Mouse (Mus musculus) liver, embryonic 14.5 days (tissue): ENCODE results near the gene Mrpl33.

ENCODE experiments used
- CTCF ChIP-seq: IDR thresholded peaks from 2 replicates; pipeline ENCODE4 v1.5.1; 2016; ENCODE audit warnings: antibody characterized with exemption, low read depth, control low read depth
- EP300 ChIP-seq: IDR thresholded peaks from 2 replicates; pipeline ENCODE4 v1.6.1; 2016; ENCODE audit warnings: antibody characterized with exemption, low read depth

DNA sequence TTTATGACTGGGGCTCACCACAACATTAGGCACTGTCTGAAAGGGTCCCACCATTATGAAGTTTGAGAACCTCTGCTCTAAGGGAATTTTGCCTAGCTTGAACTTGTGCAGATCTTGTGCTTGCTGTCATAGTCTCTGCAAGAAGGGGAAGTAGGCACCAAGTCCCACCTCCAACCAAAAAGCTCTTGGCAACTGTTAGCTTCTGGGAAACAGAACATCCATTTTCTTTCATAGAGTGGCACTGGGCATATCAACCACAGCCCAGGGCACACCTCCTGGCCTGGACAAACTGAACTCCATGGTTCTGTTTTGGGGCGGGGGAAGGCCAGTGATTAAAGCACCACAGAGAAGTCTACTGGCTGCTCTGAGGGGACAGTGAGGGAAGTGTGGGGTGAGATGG is 14.5 kb downstream of the Mrpl33 start:
- no peak for TF ChIP-seq CTCF
- no peak for TF ChIP-seq EP300
